Mouse (Mus musculus) kidney, embryonic 15.5 days (tissue): ENCODE results near the gene Babam2. TPM values are rescaled to one million over a fixed set of nuclear protein-coding genes. Genes with fewer than 3 reads are reported as not detected.

Source experiments
- ATAC-seq: fragments of 200-750 bp; cut with Nextera tagmentation; replicated peaks from 2 replicates; pipeline ENCODE4 v1.8.0; 2017; ENCODE audit warnings: moderate TSS enrichment; ENCODE audit not compliant: low FRiP score
- H3K27ac ChIP-seq: fragments of 300-500 bp; sonication (generic); 2 replicates; pipeline ENCODE4 v1.5.1; 2015; ENCODE audit warnings: mild to moderate bottlenecking, inconsistent platforms
- H3K27me3 ChIP-seq: fragments of 300-500 bp; sonication (generic); 2 replicates; pipeline ENCODE4 v1.6.1; 2015; ENCODE audit warnings: inconsistent platforms
- H3K36me3 ChIP-seq: fragments of 300-500 bp; sonication (generic); 2 replicates; pipeline ENCODE4 v1.6.1; 2015; ENCODE audit warnings: inconsistent platforms
- H3K4me1 ChIP-seq: fragments of 300-500 bp; sonication (generic); 2 replicates; pipeline ENCODE4 v1.6.1; 2015; ENCODE audit warnings: inconsistent platforms
- H3K4me2 ChIP-seq: fragments of 300-500 bp; sonication (generic); 2 replicates; pipeline ENCODE4 v1.6.1; 2015; ENCODE audit warnings: moderate library complexity, mild to moderate bottlenecking, inconsistent platforms
- H3K4me3 ChIP-seq: fragments of 300-500 bp; sonication (generic); replicated peaks from 2 replicates; pipeline ENCODE4 v1.5.1; 2015; ENCODE audit warnings: mild to moderate bottlenecking, inconsistent platforms
- H3K9ac ChIP-seq: fragments of 300-500 bp; sonication (generic); 2 replicates; pipeline ENCODE4 v1.6.1; 2015; ENCODE audit warnings: mild to moderate bottlenecking, inconsistent platforms
- H3K9me3 ChIP-seq: fragments of 300-500 bp; sonication (generic); replicated peaks from 2 replicates; pipeline ENCODE4 v1.6.1; 2016; ENCODE audit warnings: inconsistent platforms
- WGBS: fragments of 180-500 bp; shearing (Covaris S2); methylation state at CpG from one replicate; pipeline ENCODE4 v1.1.7; 2015; ENCODE audit warnings: mixed read lengths; 5-methylcytosine and 5-hydroxymethylcytosine counted together
- polyA plus RNA-seq: library from polyadenylated mRNA; unstranded; fragments of >200 nt; fragmentation: Nextera tagmentation; extraction: Ambion mirVana; gene quantifications from 2 replicates; pipeline ENCODE4 v1.2.1, GENCODE M21; 2015

The Babam2 gene
- polyA plus RNA-seq, 1 experiment from 2014 or later = 83.2 TPM

DNA sequence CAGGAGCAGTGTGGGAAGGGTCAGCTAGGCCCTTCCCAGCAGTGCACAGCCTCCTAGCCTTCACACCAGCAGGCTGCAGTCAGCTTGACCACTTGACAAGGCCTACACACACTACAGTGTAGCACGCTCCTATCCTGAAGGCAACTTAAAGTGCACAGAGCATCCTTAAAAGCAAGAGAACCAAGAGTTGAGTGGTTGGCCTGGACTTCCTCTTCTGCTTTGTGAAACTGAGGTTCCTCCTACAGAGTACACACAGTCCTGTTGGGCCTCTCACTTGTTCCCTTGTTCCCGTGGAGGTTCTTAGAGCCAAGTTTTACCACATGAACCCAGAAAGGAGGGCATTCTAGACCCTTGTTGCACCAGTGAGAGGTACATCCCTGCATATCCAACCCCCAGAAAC lies 388.1 kb downstream of the Babam2 start:
- Histone ChIP-seq H3K27me3 (no peaks in the 10 kb centered on the region), H3K27ac (no peak overlapping the region), H3K4me1 (peaks cover 24% of the 10 kb centered on the region), H3K4me2 (no peak overlapping the region), H3K36me3 (no peaks in the 10 kb centered on the region), H3K4me3 (no peak overlapping the region), H3K9ac (no peak overlapping the region), H3K9me3 (no peaks in the 10 kb centered on the region)
- no peak for ATAC-seq
- WGBS = 93% methylated on average over 2 of the region's 2 CpGs

GRCm38 (mm10) chr5:32085971-32086370 lies 388.5 kb downstream of the Babam2 start:
- Histone ChIP-seq H3K36me3 (no peaks in the 10 kb centered on the region), H3K4me2 (no peak overlapping the region), H3K9me3 (no peaks in the 10 kb centered on the region), H3K27ac (no peak overlapping the region), H3K27me3 (no peaks in the 10 kb centered on the region), H3K4me3 (no peak overlapping the region), H3K9ac (no peak overlapping the region), H3K4me1 (peaks cover 25% of the 10 kb centered on the region)
- no peak for ATAC-seq
- WGBS = 82% methylated on average over 2 of the region's 2 CpGs

- Histone ChIP-seq H3K9ac (no peak overlapping the region), H3K4me3 (no peak overlapping the region), H3K4me1 (peaks cover 23% of the 10 kb centered on the region), H3K36me3 (no peaks in the 10 kb centered on the region), H3K9me3 (no peaks in the 10 kb centered on the region), H3K27me3 (no peaks in the 10 kb centered on the region), H3K4me2 (no peak overlapping the region), H3K27ac (no peak overlapping the region)
- WGBS = 82% methylated on average over 6 of the region's 6 CpGs
- no peak for ATAC-seq
These were observed 389.1 kb downstream of the Babam2 start for GRCm38 (mm10) chr5:32086526-32087090.

DNA sequence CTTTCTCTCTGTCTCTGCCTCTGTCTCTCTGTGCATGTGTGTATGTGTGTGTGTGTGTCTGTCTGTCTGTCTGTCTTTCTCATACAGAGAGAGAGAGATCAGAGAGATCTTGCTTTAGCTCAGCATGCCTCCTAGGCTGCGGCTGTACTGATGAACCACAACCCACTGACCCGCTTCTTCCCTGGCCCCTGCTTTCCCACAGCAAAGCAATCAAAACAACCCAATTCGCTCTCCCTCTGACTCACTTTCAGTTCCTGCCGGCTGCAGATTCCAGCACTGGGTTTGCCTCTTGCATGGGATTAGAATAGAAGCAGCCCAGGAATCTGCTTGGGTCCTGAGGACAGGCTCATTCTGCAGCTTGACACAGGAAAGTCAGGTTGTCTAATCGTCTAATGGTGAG lies 392.0 kb downstream of the Babam2 start:
- no peak for ATAC-seq
- Histone ChIP-seq H3K9ac (no peak overlapping the region), H3K4me2 (no peak overlapping the region), H3K27ac (no peak overlapping the region), H3K27me3 (no peaks in the 10 kb centered on the region), H3K9me3 (no peaks in the 10 kb centered on the region), H3K4me1 (peaks cover 18% of the 10 kb centered on the region), H3K36me3 (no peaks in the 10 kb centered on the region), H3K4me3 (no peak overlapping the region)
- 39% methylated on average over 5 of the region's 5 CpGs for WGBS

GRCm38 (mm10) chr5:32092281-32092680 lies 394.8 kb downstream of the Babam2 start:
- Histone ChIP-seq H3K27ac (no peak overlapping the region), H3K4me1 (peaks cover 16% of the 10 kb centered on the region), H3K4me3 (no peak overlapping the region), H3K9me3 (no peaks in the 10 kb centered on the region), H3K27me3 (no peaks in the 10 kb centered on the region), H3K36me3 (no peaks in the 10 kb centered on the region), H3K4me2 (no peak overlapping the region), H3K9ac (no peak overlapping the region)
- no peak; the same call in 1 of the 2 replicates for ATAC-seq

DNA sequence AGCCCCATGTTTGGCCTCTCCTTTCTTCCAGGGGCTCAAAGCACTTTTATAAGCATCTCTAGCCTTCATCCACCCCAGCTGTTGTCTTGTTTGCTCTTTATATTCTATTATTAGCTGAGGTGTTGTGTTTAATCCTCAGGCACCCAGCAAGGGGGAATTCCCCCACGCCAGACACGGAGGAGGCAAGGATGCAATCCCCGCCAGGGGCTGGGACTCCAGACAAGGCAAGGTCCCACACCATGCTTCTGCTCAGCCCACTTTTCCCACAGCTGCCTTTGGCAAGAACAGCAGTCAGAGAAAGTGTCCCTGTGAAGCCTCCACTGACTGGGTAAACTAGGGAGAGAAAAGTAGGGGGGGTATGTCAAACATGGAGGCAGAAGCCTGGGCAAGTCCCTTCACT lies 401.2 kb downstream of the Babam2 start:
- Histone ChIP-seq H3K4me3 (no peak overlapping the region), H3K36me3 (no peaks in the 10 kb centered on the region), H3K9ac (no peak overlapping the region), H3K4me2 (no peak overlapping the region), H3K9me3 (no peaks in the 10 kb centered on the region), H3K27ac (no peak overlapping the region), H3K4me1 (peaks cover 14% of the 10 kb centered on the region), H3K27me3 (no peaks in the 10 kb centered on the region)
- no peak for ATAC-seq
- 78% methylated on average over 3 of the region's 3 CpGs for WGBS

DNA sequence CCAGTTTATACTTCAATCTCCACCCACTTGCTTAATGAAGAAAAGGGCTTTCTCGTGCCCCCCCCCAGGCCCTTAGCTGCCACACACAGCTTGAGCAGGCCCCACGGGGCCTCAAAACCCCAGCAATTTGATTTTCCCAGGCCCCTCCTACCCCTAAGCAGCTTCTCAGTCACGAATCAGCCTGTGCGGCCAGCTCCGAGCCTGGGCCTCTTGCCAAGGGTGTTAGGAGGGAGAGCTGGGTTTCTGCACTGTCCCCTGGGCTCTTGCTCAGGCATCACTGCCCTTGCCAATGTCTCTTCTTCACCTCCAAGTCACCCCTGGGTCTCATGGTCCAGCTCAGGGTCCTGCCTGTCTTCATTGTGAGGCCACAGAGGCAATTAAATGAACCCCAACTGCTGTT lies 405.0 kb downstream of the Babam2 start:
- no peaks in the 10 kb centered on the region for H3K36me3 ChIP-seq
- peaks cover 14% of the 10 kb centered on the region for H3K4me1 ChIP-seq
- H3K9me3 ChIP-seq = no peaks in the 10 kb centered on the region
- 44% methylated on average over 5 of the region's 5 CpGs for WGBS
- no peak overlapping the region for H3K4me3 ChIP-seq
- H3K27me3 ChIP-seq = no peaks in the 10 kb centered on the region
- no peak overlapping the region for H3K9ac ChIP-seq
- no peak overlapping the region for H3K4me2 ChIP-seq
- H3K27ac ChIP-seq = peak overlapping the region; percentile 0; the same call in 1 of the 2 replicates
- ATAC-seq = no peak; the same call in 1 of the 2 replicates

DNA sequence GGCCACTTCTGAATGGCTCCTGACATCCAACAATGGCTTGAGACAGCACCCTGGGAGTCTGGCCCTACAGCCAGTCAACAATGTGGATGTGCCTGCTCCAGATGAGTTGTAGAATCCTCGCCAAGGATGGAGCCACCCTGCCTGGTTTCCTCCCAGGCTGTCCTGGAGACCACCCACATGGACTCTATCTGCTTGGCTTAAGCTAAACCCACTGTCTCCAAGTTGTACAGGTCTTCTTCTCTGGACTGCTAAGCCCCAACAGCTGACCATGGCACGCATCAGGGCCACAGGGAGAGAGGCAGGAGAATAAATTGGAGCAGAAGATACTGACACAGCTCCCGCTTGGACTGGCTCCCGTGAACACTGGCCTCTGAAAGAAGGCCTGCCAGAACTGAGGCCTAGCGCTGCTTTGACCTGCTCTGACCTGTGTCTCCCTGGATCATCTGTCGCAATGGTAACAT lies 405.5 kb downstream of the Babam2 start:
- Histone ChIP-seq H3K4me2 (no peak overlapping the region), H3K4me1 (peaks cover 14% of the 10 kb centered on the region), H3K9ac (no peak overlapping the region), H3K36me3 (no peaks in the 10 kb centered on the region), H3K9me3 (no peaks in the 10 kb centered on the region), H3K4me3 (no peak overlapping the region), H3K27ac (0 out of 2 replicates have a peak overlapping the region, but pooled peaks have one; percentile 0), H3K27me3 (no peaks in the 10 kb centered on the region)
- WGBS = 59% methylated on average over 6 of the region's 6 CpGs
- no peak for ATAC-seq

DNA sequence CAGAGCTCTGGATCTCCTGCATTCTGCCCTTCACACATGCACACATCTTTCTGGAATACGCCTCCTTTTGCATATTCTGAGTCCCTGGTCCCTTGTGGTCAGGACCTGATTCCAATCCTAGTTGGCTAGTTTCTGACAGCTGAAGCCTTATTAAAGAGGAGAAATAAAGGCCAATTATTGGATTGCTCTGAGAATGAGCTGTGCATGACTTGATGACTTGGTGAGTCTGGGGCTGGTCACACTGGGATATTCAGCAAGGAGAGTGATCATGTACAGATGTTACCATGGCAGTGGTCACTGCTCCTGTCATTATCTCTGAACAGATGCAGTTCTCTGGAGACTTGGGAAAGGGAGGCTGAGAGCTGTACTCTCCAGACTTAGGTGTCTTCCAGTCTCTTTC lies 406.1 kb downstream of the Babam2 start:
- Histone ChIP-seq H3K27me3 (no peaks in the 10 kb centered on the region), H3K9me3 (no peaks in the 10 kb centered on the region), H3K4me3 (no peak overlapping the region), H3K4me2 (no peak overlapping the region), H3K9ac (no peak overlapping the region), H3K4me1 (peaks cover 14% of the 10 kb centered on the region), H3K36me3 (no peaks in the 10 kb centered on the region), H3K27ac (no peak overlapping the region)
- no peak for ATAC-seq
- 92% methylated on average over 1 of the region's 1 CpGs for WGBS

GRCm38 (mm10) chr5:32104119-32104990 lies 406.9 kb downstream of the Babam2 start:
- H3K36me3 ChIP-seq = no peaks in the 10 kb centered on the region
- H3K4me1 ChIP-seq = peaks cover 14% of the 10 kb centered on the region
- no peaks in the 10 kb centered on the region for H3K9me3 ChIP-seq
- H3K4me3 ChIP-seq = no peak overlapping the region
- no peak overlapping the region for H3K27ac ChIP-seq
- H3K27me3 ChIP-seq = no peaks in the 10 kb centered on the region; the same call in 1 of the 2 replicates
- 85% methylated on average over 12 of the region's 12 CpGs for WGBS
- H3K4me2 ChIP-seq = no peak overlapping the region
- no peak for ATAC-seq
- H3K9ac ChIP-seq = no peak overlapping the region

DNA sequence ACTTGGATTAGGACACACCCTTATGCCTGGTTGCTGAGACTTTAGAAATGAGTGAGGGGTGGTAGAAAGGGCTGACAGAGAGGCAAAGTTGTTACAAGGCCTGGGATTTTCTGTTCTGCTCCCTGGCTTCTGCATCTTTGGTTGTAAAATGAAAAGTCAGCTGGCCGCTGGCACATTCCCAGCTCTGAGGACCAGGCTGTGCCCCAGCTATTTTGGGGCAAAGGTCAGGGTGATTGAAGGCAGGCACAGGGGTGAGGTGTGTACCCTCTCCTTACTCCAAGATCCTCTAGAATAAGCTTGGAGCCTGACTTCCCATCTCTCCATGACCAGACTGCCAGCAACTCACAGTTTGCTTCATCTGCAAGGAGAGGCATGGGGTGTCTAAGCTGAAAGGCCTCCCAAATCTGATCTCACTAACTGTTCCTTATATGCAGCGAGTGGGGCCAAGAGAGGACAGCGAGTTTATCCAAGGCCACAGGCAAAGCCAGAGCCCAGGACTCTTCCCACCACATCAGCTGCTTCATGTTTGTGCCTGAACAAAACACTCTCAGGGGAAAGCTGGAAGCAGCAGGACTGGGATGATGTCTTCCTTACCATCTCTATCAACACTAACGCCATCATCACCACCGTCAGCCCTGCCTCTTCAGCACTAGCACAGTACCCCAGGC lies 409.1 kb downstream of the Babam2 start:
- no peak for ATAC-seq
- H3K4me2 ChIP-seq = no peak overlapping the region
- H3K36me3 ChIP-seq = no peaks in the 10 kb centered on the region
- 83% methylated on average over 5 of the region's 5 CpGs for WGBS
- peaks cover 14% of the 10 kb centered on the region for H3K4me1 ChIP-seq
- H3K4me3 ChIP-seq = no peak overlapping the region
- no peak overlapping the region for H3K9ac ChIP-seq
- no peak overlapping the region for H3K27ac ChIP-seq
- no peaks in the 10 kb centered on the region for H3K9me3 ChIP-seq
- no peaks in the 10 kb centered on the region; the same call in 1 of the 2 replicates for H3K27me3 ChIP-seq

DNA sequence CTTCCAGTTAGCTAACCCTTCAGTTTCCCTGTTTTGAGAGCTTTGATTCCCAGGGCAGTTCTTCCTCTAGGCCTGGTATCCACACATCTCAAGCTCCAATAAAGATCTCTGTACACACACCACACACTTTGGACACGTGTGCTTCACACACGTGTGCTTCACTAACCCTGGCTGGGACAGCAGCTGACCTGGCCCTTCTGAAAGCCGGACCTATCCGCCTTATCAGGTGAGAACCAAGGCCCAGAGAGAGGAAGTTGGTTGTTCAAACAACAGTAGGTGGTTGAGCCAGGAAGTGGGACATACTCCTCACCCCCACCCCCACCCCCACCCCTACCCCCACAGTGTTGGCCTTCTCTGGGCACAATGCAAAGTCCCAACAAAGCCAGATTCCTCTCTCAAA lies 413.2 kb downstream of the Babam2 start:
- Histone ChIP-seq H3K27me3 (no peaks in the 10 kb centered on the region; the same call in 1 of the 2 replicates), H3K9me3 (no peaks in the 10 kb centered on the region), H3K36me3 (no peaks in the 10 kb centered on the region), H3K9ac (no peak overlapping the region), H3K4me1 (no peaks in the 10 kb centered on the region), H3K4me3 (no peak overlapping the region), H3K4me2 (no peak overlapping the region), H3K27ac (no peak overlapping the region)
- WGBS = 84% methylated on average over 4 of the region's 4 CpGs
- no peak for ATAC-seq
